Mouse (Mus musculus) layer of hippocampus, postnatal 10 days (tissue): Measurements from ENCODE around the gene BC030500. TPM values are rescaled to one million over a fixed set of nuclear protein-coding genes. Genes with fewer than 3 reads are reported as not detected.

ENCODE experiments used
- DNase-seq, 2 experiments: peaks; one replicate each; pipeline ENCODE4 v3.0.0; 2021; ENCODE audit warnings: low spot score in 2 of 2
- long read RNA-seq: library from polyadenylated mRNA; stranded (forward); transcript quantifications from one replicate; pipeline ENCODE4 v2.0.0, GENCODE M21; 2023
- total RNA-seq, 2 experiments: library from RNA; stranded (reverse); gene quantifications; 2 replicates each; pipeline ENCODE4 v1.2.3; 2021

Gene BC030500
- total RNA-seq: 10 to 100 TPM; 14.4 to 17.0 TPM
- long read RNA-seq, partial matches to known transcripts: 1 of 13 reads
- long read RNA-seq, other reads (novel, unspliced or antisense): 12 of 13 reads

DNA sequence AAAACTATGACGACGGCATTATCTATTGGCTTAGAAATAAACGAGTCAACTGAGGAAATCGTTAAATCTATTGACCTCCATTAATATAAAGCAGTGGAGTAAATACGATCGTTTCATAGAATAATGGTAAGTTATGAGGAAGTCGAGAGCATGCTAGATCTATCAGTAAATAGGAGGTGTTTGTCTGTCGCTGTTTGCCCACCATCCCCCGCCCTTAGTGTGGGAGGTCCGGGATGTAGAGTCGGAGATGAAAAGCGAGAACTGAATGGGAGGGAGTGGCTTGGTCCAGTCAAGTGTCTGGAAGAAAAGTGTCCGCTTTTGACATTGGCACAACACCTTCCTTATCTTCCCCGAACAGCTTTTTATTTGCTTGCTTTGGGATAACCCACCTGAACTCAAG is at the start of gene BC030500:
BC030500 (plus strand) TSS at position 79 of the 400 bp plus-strand sequence.
- peak in 1 of 2 experiments; percentile 19 for DNase-seq

DNA sequence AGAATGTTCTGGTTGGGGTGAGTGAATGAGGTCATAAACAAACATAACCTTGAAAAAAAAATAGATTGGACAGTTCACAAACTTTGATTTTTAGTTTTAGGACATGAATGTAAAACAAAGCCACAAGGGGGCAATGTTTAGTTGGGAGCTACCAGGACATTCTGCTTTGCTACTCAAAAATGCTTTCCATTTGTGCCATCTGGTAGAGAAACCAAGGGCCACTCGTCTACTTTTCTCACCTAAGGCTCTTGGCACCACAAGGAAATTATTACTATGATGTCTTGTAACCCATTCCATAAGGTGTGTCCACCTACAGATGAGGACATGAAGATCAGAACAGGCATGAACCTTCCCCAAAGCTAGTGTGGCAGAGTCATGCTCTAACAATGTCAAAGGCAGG is 25.1 kb upstream of the BC030500 start:
- no peak for DNase-seq

DNA sequence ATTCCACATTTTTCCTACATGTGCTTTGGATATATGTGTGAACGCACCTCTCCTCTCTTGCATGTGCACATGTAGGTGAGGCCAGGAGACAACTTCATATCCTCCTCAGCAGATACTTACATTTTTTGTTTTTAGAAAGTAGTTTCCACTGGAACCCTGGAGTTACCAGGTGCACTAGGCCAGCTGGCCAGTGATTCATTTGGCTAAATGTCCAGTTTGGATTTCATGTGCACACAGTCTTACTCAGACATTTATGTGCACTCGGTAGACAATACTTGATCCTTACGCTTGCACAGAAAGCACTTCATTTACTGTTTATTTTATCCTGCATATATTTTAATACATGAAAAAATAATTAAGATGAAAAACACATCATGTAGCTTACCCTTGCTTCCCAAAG is 21.0 kb upstream of the BC030500 start:
- DNase-seq: no peak

DNA sequence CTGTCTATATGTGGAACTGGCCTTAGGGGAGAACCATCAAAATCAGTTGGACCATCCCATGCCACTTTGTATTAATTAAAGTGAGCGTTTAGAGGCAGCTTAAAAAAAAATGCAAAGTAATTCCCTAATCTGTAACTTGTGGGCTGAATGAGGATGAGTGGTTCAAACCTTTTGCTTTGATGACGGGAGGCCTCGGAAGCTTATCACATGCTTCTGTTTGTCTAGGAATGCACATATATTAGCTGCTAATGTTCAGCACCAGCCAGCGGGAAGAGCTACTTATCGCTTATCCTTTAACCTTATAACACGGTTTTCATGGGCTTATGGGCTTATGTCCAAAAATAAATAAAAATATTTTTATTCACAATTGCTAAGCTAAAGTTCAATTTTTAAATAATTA is 15.6 kb upstream of the BC030500 start:
- DNase-seq: no peak

DNA sequence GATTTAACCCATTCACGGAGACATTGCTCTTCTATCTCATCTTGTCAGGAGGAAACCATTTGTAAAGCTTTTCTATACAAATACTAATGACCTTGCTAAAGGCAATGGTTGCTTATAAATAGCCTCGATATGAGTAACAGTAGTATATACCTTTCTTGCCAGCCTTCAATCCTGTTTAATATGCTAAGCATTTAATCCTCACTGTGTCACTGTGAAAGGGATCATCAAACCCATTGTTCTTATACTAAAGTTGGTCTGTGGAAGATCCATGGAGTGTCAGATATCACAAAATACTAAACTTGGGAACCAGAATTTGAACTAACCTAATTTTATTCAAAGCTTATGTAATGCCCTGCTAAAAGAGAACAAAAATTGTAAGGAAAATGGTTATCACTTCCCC is 7.1 kb upstream of the BC030500 start:
- DNase-seq: no peak

DNA sequence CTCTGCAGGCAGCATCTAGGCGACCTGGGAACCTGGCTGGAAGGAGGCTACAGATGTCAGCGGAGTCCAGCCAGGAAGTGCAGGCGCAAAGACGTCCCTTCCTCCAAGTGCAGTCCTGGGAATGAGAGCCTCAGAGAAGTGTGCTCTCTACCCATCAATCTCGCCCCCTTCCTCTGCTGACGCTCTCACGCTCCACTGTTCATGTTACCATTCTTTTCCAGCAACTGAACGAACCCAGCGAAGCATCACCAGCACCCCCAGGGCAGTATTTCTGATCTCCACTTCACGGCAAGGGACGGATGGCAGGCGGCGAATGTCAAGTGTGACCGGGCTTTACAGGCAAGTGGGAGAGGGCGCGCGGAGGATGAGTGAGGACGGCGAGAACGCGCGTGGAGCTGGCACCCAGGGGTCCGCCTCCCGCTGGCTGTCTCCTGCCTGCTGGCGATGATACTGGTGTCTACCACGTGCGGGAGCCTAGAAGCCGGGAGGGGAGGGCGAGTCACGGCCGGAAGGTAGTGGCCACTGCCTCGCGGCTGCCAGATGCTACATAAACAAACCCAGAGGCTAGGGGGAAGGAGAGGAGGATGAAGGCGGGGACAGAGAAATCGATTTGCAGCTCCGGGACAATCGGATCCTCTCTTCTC is 763 bp downstream of the BC030500 start, which contains the start of gene Galntl6:
Galntl6 (minus strand) TSS at position 445 of the 644 bp plus-strand sequence.
- DNase-seq: peak; percentile 62 to 71

DNA sequence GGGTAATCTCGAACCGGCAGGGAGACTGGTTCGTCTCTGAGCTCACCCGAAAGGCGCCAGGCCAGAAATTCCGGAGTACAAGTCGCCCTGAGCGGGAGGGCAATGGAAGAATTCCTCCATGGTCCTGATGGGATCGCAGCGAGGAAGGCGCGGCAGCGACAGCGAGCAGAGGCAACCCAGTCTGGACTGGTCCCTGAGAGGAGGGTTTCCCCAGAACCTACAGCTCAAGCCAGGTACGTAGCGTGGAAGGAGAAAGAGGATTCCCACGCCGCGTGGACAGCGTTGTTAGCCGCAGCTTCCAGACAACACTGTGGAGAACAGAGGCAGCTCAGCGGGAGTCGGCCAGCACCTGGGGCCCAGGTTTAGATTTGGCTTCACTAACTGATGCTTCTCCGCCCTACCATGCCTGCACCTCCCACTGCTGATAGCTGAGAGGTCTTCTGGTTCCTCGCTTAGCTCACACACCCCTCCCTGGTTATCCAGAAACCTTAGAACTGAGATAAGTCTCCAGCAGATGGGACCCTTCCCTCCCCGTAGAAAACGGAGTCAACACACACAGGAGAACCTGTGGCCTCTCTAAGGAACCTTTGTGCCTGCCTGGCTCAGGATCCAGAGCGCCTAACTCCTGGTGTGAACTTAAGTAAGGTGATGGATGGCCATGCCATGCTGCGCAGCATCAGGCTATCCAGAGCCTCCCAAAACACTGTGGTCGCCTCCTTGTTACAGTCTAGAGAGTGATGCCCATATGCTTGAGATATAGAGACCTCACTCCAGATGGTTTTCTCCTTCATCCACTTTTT is 1.5 kb downstream of the BC030500 start:
- DNase-seq: peak; percentile 52 to 59

DNA sequence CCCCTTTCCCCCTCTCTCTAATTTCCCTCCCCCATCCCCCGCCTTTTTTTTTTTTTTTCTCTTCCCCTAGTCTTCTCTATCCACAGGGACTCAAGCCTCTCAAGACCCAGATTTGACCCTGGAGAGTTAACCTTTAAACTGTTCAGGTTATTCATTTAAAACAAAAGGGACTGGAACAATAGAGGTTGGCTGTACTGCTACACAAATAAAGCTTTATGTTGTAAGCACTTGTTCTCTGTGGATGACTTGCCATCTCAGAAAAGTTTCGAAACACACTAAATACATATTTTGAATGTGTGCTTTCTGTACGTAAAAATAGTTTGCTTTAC is 2.0 kb downstream of the BC030500 start:
- DNase-seq: no peak

DNA sequence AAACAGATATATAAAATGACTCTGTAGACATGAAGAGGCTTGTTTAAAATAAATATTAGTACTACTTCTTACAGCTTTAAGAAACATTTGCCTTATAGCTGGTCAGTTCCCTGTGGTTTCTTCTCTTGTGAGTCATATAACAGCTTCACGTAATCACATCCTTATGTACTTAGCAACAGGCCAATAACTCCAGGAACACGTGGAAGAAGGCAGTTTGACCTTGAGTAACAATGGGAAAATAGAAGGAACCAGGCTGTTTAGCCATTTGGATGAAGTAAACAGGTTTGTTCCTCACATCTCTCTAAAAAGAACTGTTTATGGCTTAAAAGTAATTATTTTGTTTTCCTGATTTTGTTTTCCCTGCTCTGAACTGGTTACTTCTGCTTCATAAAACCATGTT is 3.6 kb downstream of the BC030500 start:
- DNase-seq: no peak

DNA sequence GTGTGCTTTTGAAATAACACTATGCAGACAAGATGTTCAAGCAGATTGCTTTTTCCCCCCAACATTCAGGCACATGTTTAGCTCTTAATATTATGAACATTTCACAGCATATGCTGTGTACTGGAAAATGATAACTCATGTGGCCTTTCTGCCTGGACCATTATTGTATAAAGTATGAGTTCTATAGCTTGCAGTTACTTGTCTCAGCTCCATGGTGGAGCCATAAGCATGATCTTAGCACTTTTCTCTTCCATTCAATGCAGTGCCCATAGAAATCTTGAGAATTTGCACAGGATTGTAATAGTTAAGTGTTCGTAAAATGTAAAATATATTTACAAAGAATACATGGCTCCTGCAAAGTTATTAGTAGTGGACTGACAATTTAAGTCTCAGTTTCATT is 19.5 kb downstream of the BC030500 start:
- DNase-seq: no peak

DNA sequence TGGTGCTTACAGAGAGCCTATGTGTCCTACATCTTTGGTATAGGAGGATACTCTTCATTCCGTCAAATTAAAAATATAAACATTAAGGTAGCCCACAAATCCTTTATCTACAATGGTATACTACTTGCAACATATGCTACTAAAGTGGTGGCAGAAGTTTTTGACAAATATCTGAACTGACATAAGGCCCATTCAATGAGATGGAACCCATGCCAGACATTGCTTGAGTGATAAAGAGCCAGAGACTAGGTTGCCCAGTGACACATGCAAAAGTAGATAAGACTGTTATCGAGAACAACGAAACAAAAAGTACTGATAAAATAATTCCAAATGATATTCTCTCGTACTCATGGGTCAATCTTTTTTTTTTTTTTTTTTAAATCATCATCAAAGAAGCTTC is 32.2 kb downstream of the BC030500 start:
- DNase-seq: no peak

DNA sequence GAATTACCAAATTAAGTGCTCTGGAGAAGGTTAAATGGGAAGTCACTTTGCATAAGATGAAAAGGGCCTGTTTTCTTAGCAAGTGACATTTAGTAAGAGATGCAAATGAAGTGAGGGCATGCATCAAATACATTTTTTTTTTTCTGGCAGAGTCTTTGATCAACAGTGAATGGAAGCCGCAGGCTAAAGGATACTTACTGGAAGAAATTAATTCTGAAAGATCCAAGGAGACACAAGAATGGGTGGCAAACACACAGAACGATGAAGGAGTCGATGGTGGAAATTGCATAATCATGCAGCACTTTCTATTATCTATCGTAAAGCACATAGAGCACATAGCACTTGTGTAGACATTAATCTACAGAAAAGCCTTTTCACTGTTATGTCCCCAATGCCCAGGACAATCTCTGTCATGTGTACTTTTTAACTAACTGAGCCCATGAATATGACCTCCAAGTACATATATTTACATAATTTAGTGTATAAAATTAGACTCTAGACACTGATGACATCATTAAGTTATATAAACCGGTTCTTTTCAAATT is 45.7 kb downstream of the BC030500 start:
- no peak for DNase-seq

Other genes with a start within 250 kb of the BC030500 start
- 10 to 100 TPM; 72.0 to 74.2 TPM for gene Galntl6, start 885 bp downstream of the BC030500 start, total RNA-seq